Mouse (Mus musculus) ES-Bruce4 (cell line): ENCODE data around the gene Dock10. TPM values are rescaled to one million over a fixed set of nuclear protein-coding genes. Genes with fewer than 3 reads are reported as not detected.

Experiments used
- H3K27ac ChIP-seq: 2 replicates; pipeline ENCODE4 v1.5.1; 2012; ENCODE audit warnings: low read length, inconsistent platforms; ENCODE audit not compliant: insufficient read depth
- H3K27me3 ChIP-seq: 2 replicates; pipeline ENCODE4 v1.6.1; 2012; ENCODE audit warnings: mild to moderate bottlenecking, low read length, inconsistent platforms; ENCODE audit not compliant: control insufficient read depth, poor library complexity, insufficient read depth, severe bottlenecking
- H3K36me3 ChIP-seq: 2 replicates; pipeline ENCODE4 v1.6.1; 2012; ENCODE audit warnings: inconsistent platforms, mild to moderate bottlenecking, low read length, moderate library complexity; ENCODE audit not compliant: control insufficient read depth, poor library complexity, insufficient read depth, severe bottlenecking
- H3K4me1 ChIP-seq: one replicate; pipeline ENCODE4 v1.8.1; 2011; ENCODE audit warnings: low read length; ENCODE audit not compliant: control insufficient read depth, insufficient read depth
- H3K4me3 ChIP-seq: 2 replicates; pipeline ENCODE4 v1.5.1; 2011; ENCODE audit warnings: low read depth, mild to moderate bottlenecking, low read length
- H3K9ac ChIP-seq: 2 replicates; pipeline ENCODE4 v1.6.1; 2012; ENCODE audit warnings: low read depth, mild to moderate bottlenecking, inconsistent platforms; ENCODE audit not compliant: poor library complexity, severe bottlenecking
- H3K9me3 ChIP-seq: replicated peaks from 2 replicates; pipeline ENCODE4 v1.6.1; 2012; ENCODE audit warnings: mild to moderate bottlenecking, low read length, inconsistent platforms; ENCODE audit not compliant: control insufficient read depth, poor library complexity, insufficient read depth, severe bottlenecking
- CTCF ChIP-seq: IDR thresholded peaks from one replicate; pipeline ENCODE4 v1.8.1; 2011; ENCODE audit warnings: low read depth, low read length
- EP300 ChIP-seq: IDR thresholded peaks from 2 replicates; pipeline ENCODE4 v1.6.1; 2011; ENCODE audit warnings: low read depth, low read length; ENCODE audit not compliant: insufficient read depth
- POLR2A ChIP-seq: IDR thresholded peaks from one replicate; pipeline ENCODE4 v1.8.1; 2011; ENCODE audit warnings: low read length; ENCODE audit not compliant: insufficient read depth
- polyA plus RNA-seq: library from polyadenylated mRNA; stranded (reverse); fragments of >200 nt; gene quantifications from 2 replicates; pipeline ENCODE4 v1.2.4, GENCODE M21; 2011; ENCODE audit warnings: low read depth; ENCODE audit not compliant: missing spikeins, insufficient read depth, insufficient read length

The Dock10 gene
- polyA plus RNA-seq, 1 experiment = not detected

DNA sequence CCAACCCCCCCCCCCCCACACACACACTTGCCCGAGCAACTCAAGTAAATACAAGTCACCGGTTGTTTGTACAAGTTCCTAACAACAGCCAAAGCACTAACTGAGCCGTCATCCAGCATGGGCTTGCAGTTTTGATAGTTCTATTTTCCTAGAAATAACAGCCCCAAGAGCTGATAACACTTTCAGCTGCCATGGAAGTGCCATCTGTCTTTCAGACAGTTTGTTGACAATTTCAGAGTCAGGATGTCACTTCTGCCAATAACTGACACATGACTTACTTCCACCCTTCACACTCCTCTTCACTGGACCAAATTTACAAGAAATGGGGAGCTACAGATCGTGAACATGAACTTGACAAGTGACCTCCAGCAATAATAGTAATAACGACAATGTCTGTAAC lies 175.0 kb downstream of the Dock10 start:
- Histone ChIP-seq H3K27me3 (no peaks in the 10 kb centered on the region), H3K9ac (no peak overlapping the region), H3K9me3 (no peaks in the 10 kb centered on the region), H3K27ac (no peak overlapping the region), H3K4me1 (no peaks in the 10 kb centered on the region), H3K4me3 (no peak overlapping the region), H3K36me3 (no peaks in the 10 kb centered on the region)
- no peak for TF ChIP-seq CTCF
- TF ChIP-seq EP300 = no peak

DNA sequence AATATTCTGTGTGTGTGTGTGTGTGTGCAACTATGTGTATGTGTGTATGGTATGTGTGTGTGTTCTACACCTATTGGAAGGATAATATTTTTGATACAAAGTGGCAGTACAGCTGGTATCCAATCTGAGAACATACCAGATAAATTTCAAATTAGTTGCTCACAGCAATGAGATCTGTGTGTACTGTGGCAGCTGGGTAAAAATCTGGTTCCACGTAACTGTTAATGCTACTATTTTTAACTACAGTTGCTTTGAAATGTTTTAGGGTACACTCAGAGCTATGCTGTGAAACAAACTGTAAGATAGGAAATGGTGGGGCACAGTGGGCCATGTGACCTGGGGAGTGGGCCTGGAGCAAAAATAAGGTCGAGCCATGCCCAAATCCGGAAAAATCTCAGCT lies 176.1 kb downstream of the Dock10 start:
- H3K9me3 ChIP-seq = no peaks in the 10 kb centered on the region
- no peak overlapping the region for H3K27ac ChIP-seq
- H3K36me3 ChIP-seq = no peaks in the 10 kb centered on the region
- no peaks in the 10 kb centered on the region for H3K27me3 ChIP-seq
- no peak for TF ChIP-seq POLR2A
- TF ChIP-seq EP300 = no peak
- TF ChIP-seq CTCF = no peak
- H3K4me1 ChIP-seq = no peaks in the 10 kb centered on the region
- H3K9ac ChIP-seq = no peak overlapping the region
- no peak overlapping the region for H3K4me3 ChIP-seq

DNA sequence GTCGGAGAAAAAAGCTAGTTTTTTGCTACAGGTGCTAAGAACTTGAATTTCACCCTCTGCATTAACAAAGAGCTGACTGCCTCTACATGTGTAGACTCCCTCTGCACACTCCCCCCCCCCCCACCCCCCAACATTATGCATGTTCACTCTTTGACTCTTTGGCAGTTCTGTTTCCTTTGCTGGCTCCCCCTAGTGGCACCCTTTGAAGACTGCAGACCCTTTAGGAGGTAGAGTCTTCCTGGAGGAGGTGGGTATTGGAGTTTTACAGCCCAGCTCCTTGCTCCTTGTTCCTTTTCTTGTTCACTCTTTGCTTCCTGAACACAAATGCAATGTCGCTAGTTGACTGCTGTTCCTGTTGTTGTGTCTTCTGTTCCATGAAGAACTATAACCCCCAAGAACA lies 181.4 kb downstream of the Dock10 start:
- TF ChIP-seq CTCF (no peak), POLR2A (no peak), EP300 (no peak)
- no peaks in the 10 kb centered on the region for H3K36me3 ChIP-seq
- H3K4me3 ChIP-seq = no peak overlapping the region
- H3K27me3 ChIP-seq = no peaks in the 10 kb centered on the region
- H3K4me1 ChIP-seq = no peaks in the 10 kb centered on the region
- H3K27ac ChIP-seq = no peak overlapping the region
- H3K9ac ChIP-seq = no peak overlapping the region
- H3K9me3 ChIP-seq = no peaks in the 10 kb centered on the region

- Histone ChIP-seq H3K4me3 (no peak overlapping the region), H3K4me1 (no peaks in the 10 kb centered on the region), H3K27ac (no peak overlapping the region), H3K27me3 (no peaks in the 10 kb centered on the region), H3K36me3 (no peaks in the 10 kb centered on the region), H3K9ac (no peak overlapping the region), H3K9me3 (no peaks in the 10 kb centered on the region)
- TF ChIP-seq POLR2A (no peak), CTCF (no peak), EP300 (no peak)
Observed at GRCm38 (mm10) chr1:80556446-80556845, 201.9 kb downstream of the Dock10 start.

GRCm38 (mm10) chr1:80541522-80541921 lies 216.8 kb downstream of the Dock10 start:
- Histone ChIP-seq H3K4me3 (no peak overlapping the region), H3K9me3 (no peaks in the 10 kb centered on the region), H3K9ac (no peak overlapping the region), H3K4me1 (no peaks in the 10 kb centered on the region), H3K36me3 (no peaks in the 10 kb centered on the region), H3K27me3 (no peaks in the 10 kb centered on the region), H3K27ac (no peak overlapping the region)
- no peak for TF ChIP-seq EP300
- no peak for TF ChIP-seq CTCF
- no peak for TF ChIP-seq POLR2A

GRCm38 (mm10) chr1:80522197-80522596 lies 236.1 kb downstream of the Dock10 start:
- TF ChIP-seq EP300 (no peak), POLR2A (no peak), CTCF (no peak)
- no peaks in the 10 kb centered on the region; the same call in 1 of the 2 replicates for H3K27me3 ChIP-seq
- no peaks in the 10 kb centered on the region for H3K4me1 ChIP-seq
- no peak overlapping the region for H3K4me3 ChIP-seq
- no peaks in the 10 kb centered on the region for H3K36me3 ChIP-seq
- H3K9me3 ChIP-seq = no peaks in the 10 kb centered on the region
- no peak overlapping the region for H3K9ac ChIP-seq
- H3K27ac ChIP-seq = no peak overlapping the region
